9 mouse cellular contexts compared by ENCODE assay signal in genomic region chr7:110626186-110627098, GRCm38 (mm10). TPM values are rescaled to one million over a fixed set of nuclear protein-coding genes. Genes with fewer than 3 reads are reported as not detected.
DNase-seq lines count a peak whose midpoint lies in the region; ATAC-seq and TF ChIP-seq lines count a peak whose summit lies in the region.
"Had no signal": no experiment of that assay in that cellular context is flagged by ENCODE, and none has a peak within 500 bp of the region (broad histone marks: within the 10 kb centered on the region; RNA-seq: fewer than 3 reads in every experiment).

No protein-coding gene starts in this region.

- H3K36me3 ChIP-seq in hindbrain, embryonic 15.5 days: no peaks in the 10 kb centered on the region
- H3K36me3 ChIP-seq in liver, embryonic 13.5 days: no peaks in the 10 kb centered on the region

- H3K9me3 ChIP-seq in hindbrain, embryonic 15.5 days: no peaks in the 10 kb centered on the region
- no peaks in the 10 kb centered on the region for H3K9me3 ChIP-seq in liver, embryonic 13.5 days (replicated peaks)

- H3K9ac ChIP-seq in hindbrain, embryonic 15.5 days: no peak overlapping the region
- H3K9ac ChIP-seq in liver, embryonic 13.5 days: no peak overlapping the region

- no peak for TF ChIP-seq CTCF in bone marrow macrophage, adult 2 months (IDR thresholded peaks at IDR 0.05; ENCODE audit: low read depth, low read length)

- H3K27ac ChIP-seq in bone marrow macrophage, adult 2 months (ENCODE audit: insufficient read depth, low read depth, low read length): no peak overlapping the region
- H3K27ac ChIP-seq in hindbrain, embryonic 15.5 days (replicated peaks): no peak overlapping the region
- no peak overlapping the region for H3K27ac ChIP-seq in liver, embryonic 13.5 days
- H3K27ac ChIP-seq: macrophage had no signal

- H3K27me3 ChIP-seq in hindbrain, embryonic 15.5 days: peaks cover 51% of the 10 kb centered on the region
- H3K27me3 ChIP-seq in liver, embryonic 13.5 days: peaks cover 94% of the 10 kb centered on the region

- peaks cover 14% of the 10 kb centered on the region for H3K4me1 ChIP-seq in bone marrow macrophage, adult 2 months (ENCODE audit: control insufficient read depth, insufficient read depth, low read length)
- H3K4me1 ChIP-seq in hindbrain, embryonic 15.5 days (replicated peaks): peaks cover 46% of the 10 kb centered on the region
- peaks cover 26% of the 10 kb centered on the region for H3K4me1 ChIP-seq in liver, embryonic 13.5 days (replicated peaks)

- ATAC-seq in hindbrain, embryonic 15.5 days (ENCODE audit: low FRiP score, low read depth): no peak
- no peak for ATAC-seq in liver, embryonic 13.5 days (ENCODE audit: low read depth)

- H3K4me2 ChIP-seq in hindbrain, embryonic 15.5 days: peak overlapping the region; percentile 84
- peak overlapping the region; percentile 60 for H3K4me2 ChIP-seq in liver, embryonic 13.5 days

- TF ChIP-seq POLR2A in bone marrow macrophage, adult 2 months (IDR thresholded peaks at IDR 0.05; ENCODE audit: borderline replicate concordance, low read depth, low read length): no peak

- DNase-seq in A20 (ENCODE audit: low read depth, low spot score): peak; percentile 76
- DNase-seq in liver, embryonic 13.5 days: no peak
- DNase-seq in yolk sac, embryonic 10.5 days (ENCODE audit: low spot score): peak; percentile 67
- no peak for DNase-seq in adrenal gland, adult 8-10 months
- DNase-seq in thymus, postnatal 36 days: no peak
- no peak for DNase-seq in right cerebral cortex, postnatal 25 days

- 6% methylated on average over 28 of the region's 28 CpGs for WGBS in hindbrain, embryonic 15.5 days
- WGBS in liver, embryonic 13.5 days (ENCODE audit: insufficient replicate concordance): 4% methylated on average over 28 of the region's 28 CpGs

- H3K4me3 ChIP-seq in bone marrow macrophage, adult 2 months (ENCODE audit: insufficient read depth, low read length): peak overlapping the region; percentile 58
- no peak overlapping the region for H3K4me3 ChIP-seq in hindbrain, embryonic 15.5 days
- peak overlapping the region; percentile 48 for H3K4me3 ChIP-seq in liver, embryonic 13.5 days (replicated peaks)

RNA-seq across cellular contexts. Expression of gene Adm, which starts 1.0 kb away (rescaled TPM):
- polyA plus RNA-seq in bone marrow macrophage, adult 2 months (2012; ENCODE audit: insufficient read depth, insufficient read length, missing spikeins): not detected in 2 replicates
- polyA plus RNA-seq in hindbrain, embryonic 15.5 days (2015; fragmentation: Nextera tagmentation; extraction: Ambion mirVana): 4.0 TPM in 2 replicates
- 4.2 and 5.1 TPM in 2 replicates for polyA plus RNA-seq in liver, embryonic 13.5 days (2015; fragmentation: Nextera tagmentation; extraction: Ambion mirVana)
- total RNA-seq in adrenal gland, adult 8-10 months (2022): 10 to 100 TPM; 21.2 to 81.4 (median 35.9) TPM

RNA-seq across cellular contexts. Expression of gene Sbf2, which starts 11.7 kb away (rescaled TPM):
- 48.1 and 49.9 TPM in 2 replicates for polyA plus RNA-seq in bone marrow macrophage, adult 2 months (2012; ENCODE audit: insufficient read depth, insufficient read length, missing spikeins)
- polyA plus RNA-seq in hindbrain, embryonic 15.5 days (2015; fragmentation: Nextera tagmentation; extraction: Ambion mirVana): 55.1 and 56.7 TPM in 2 replicates
- 5.3 and 5.4 TPM in 2 replicates for polyA plus RNA-seq in liver, embryonic 13.5 days (2015; fragmentation: Nextera tagmentation; extraction: Ambion mirVana)
- 10 to 100 TPM; 39.5 to 68.9 (median 55.1) TPM for total RNA-seq in adrenal gland, adult 8-10 months (2022)

Comparison
In these comparisons a context has a peak if more than half of its experiments do, and no peak if none do; other contexts are left out.
1. DNase-seq: peak in A20 (single experiment) and yolk sac, embryonic 10.5 days (single experiment); none in liver, embryonic 13.5 days (single experiment), adrenal gland, adult 8-10 months (single experiment), thymus, postnatal 36 days (0 of 2) and right cerebral cortex, postnatal 25 days (single experiment).